Mouse (Mus musculus) CD4-positive helper T cell, adult 2 months (primary cell): Measurements from ENCODE around the gene Pygo2.
"Not testable (repeated sequence)": the region's sequence is repeated elsewhere in the genome, so short reads cannot be mapped to it uniquely, and the experiment has no call there.

Source experiments
- DNase-seq: peaks from one replicate; pipeline ENCODE4 v3.0.0-alpha.2; 2012; ENCODE audit warnings: low read depth, missing footprints, low spot score

The Pygo2 gene

GRCm38 (mm10) chr3:89420421-89420820 lies 9.6 kb upstream of the Pygo2 start:
- DNase-seq = no peak

- no peak for DNase-seq
Measured at GRCm38 (mm10) chr3:89421002-89421774, 8.8 kb upstream of the Pygo2 start.

GRCm38 (mm10) chr3:89421810-89422473 lies 8.1 kb upstream of the Pygo2 start:
- DNase-seq = no peak

- no peak for DNase-seq
Measured at GRCm38 (mm10) chr3:89422556-89423205, 7.3 kb upstream of the Pygo2 start.

- DNase-seq = no peak
Measured at GRCm38 (mm10) chr3:89424416-89425140, 5.4 kb upstream of the Pygo2 start.

GRCm38 (mm10) chr3:89425141-89425525 lies 4.9 kb upstream of the Pygo2 start:
- DNase-seq = no peak

- no peak for DNase-seq
Measured at GRCm38 (mm10) chr3:89425876-89426275, 4.1 kb upstream of the Pygo2 start.

GRCm38 (mm10) chr3:89429021-89429420 lies 993 bp upstream of the Pygo2 start:
- DNase-seq = not testable (repeated sequence)

GRCm38 (mm10) chr3:89432606-89433005 lies 2.6 kb downstream of the Pygo2 start:
- no peak for DNase-seq

GRCm38 (mm10) chr3:89434532-89434931 lies 4.5 kb downstream of the Pygo2 start:
- no peak for DNase-seq

- DNase-seq = no peak
Measured at GRCm38 (mm10) chr3:89435041-89435440, 5.0 kb downstream of the Pygo2 start.

GRCm38 (mm10) chr3:89436176-89437113 lies 6.4 kb downstream of the Pygo2 start, which contains the start of gene Pbxip1:
Pbxip1 (plus strand) TSS chr3:89436706.
- DNase-seq = peak; percentile 89

- peak; percentile 84 for DNase-seq
Measured at GRCm38 (mm10) chr3:89437269-89437668, 7.3 kb downstream of the Pygo2 start.

GRCm38 (mm10) chr3:89440691-89441090 lies 10.7 kb downstream of the Pygo2 start:
- no peak for DNase-seq

GRCm38 (mm10) chr3:89448720-89449537 lies 18.9 kb downstream of the Pygo2 start:
- peak; percentile 44 for DNase-seq

- peak; percentile 72 for DNase-seq
Measured at GRCm38 (mm10) chr3:89449541-89449940, 19.5 kb downstream of the Pygo2 start.

- no peak for DNase-seq
Measured at GRCm38 (mm10) chr3:89451916-89452315, 21.9 kb downstream of the Pygo2 start.

- DNase-seq = no peak
Measured at GRCm38 (mm10) chr3:89454401-89455177, 24.6 kb downstream of the Pygo2 start, which contains the start of gene Pmvk. Pmvk (plus strand) TSS chr3:89454541.

GRCm38 (mm10) chr3:89455786-89456285 lies 25.8 kb downstream of the Pygo2 start:
- DNase-seq = no peak
